Mouse (Mus musculus) bone marrow, adult 2 months (tissue): ENCODE data around the gene Zmym3.

ENCODE experiments used
- CTCF ChIP-seq: fragments of 200-500 bp; IDR thresholded peaks from 2 replicates; pipeline ENCODE4 v1.5.1; 2011; ENCODE audit warnings: low read length, control low read depth; ENCODE audit not compliant: control insufficient read depth, insufficient read depth
- POLR2A ChIP-seq: fragments of 200-500 bp; IDR thresholded peaks from 2 replicates; pipeline ENCODE4 v1.6.1; 2011; ENCODE audit warnings: low read depth, mild to moderate bottlenecking, control low read depth, low read length, borderline replicate concordance; ENCODE audit not compliant: control insufficient read depth

- TF ChIP-seq CTCF (no peak), POLR2A (no peak)
Observed at GRCm38 (mm10) chrX:101370573-101370972, 50.1 kb downstream of the Zmym3 start.
